Mouse (Mus musculus) myocyte (in vitro differentiated cells): ENCODE results near the gene 2310061I04Rik. TPM values are rescaled to one million over a fixed set of nuclear protein-coding genes. Genes with fewer than 3 reads are reported as not detected.

ENCODE experiments used
- H3K27me3 ChIP-seq: one replicate; pipeline ENCODE4 v1.6.1; 2011; ENCODE audit not compliant: control insufficient read depth, insufficient read depth, insufficient read length
- H3K36me3 ChIP-seq: one replicate; pipeline ENCODE4 v1.6.1; 2011; ENCODE audit not compliant: control insufficient read depth, insufficient read depth
- H3K4me2 ChIP-seq: one replicate; pipeline ENCODE4 v1.6.1; 2011; ENCODE audit warnings: low read depth, control low read depth
- H3K4me3 ChIP-seq: one replicate; pipeline ENCODE4 v1.5.1; 2011; ENCODE audit warnings: mild to moderate bottlenecking, control low read depth, moderate library complexity
- H3K79me2 ChIP-seq: one replicate; pipeline ENCODE4 v1.6.1; 2011; ENCODE audit not compliant: control insufficient read depth, insufficient read depth
- H3ac ChIP-seq: one replicate; pipeline ENCODE4 v1.6.1; 2011; ENCODE audit not compliant: control insufficient read depth, insufficient read length
- CEBPB ChIP-seq: IDR thresholded peaks from 2 replicates; pipeline ENCODE4 v1.6.1; 2011; ENCODE audit warnings: mild to moderate bottlenecking, moderate library complexity; ENCODE audit not compliant: poor library complexity, insufficient read depth, severe bottlenecking
- E2F4 ChIP-seq: IDR thresholded peaks from one replicate; pipeline ENCODE4 v1.6.1; 2011; ENCODE audit warnings: mild to moderate bottlenecking, control low read depth, moderate library complexity; ENCODE audit not compliant: insufficient read depth
- MAX ChIP-seq: IDR thresholded peaks from one replicate; pipeline ENCODE4 v1.6.1; 2011; ENCODE audit warnings: low read depth, mild to moderate bottlenecking, control low read depth
- MYOD1 ChIP-seq, 3 experiments: IDR thresholded peaks; one replicate each; pipeline ENCODE4 v1.6.1; 2011; ENCODE audit warnings: control low read depth in 2 of 3, low read depth in 2 of 3, mild to moderate bottlenecking in 2 of 3, moderate library complexity in 1 of 3; ENCODE audit not compliant: insufficient read length in 2 of 3, control insufficient read depth in 1 of 3
- MYOG ChIP-seq, 3 experiments: IDR thresholded peaks; one replicate each; pipeline ENCODE4 v1.6.1; 2011; ENCODE audit warnings: control low read depth in 2 of 3, low read depth in 2 of 3, mild to moderate bottlenecking in 2 of 3; ENCODE audit not compliant: insufficient read length in 2 of 3, control insufficient read depth in 1 of 3, insufficient read depth in 1 of 3
- POLR2A ChIP-seq: IDR thresholded peaks from one replicate; pipeline ENCODE4 v1.6.1; 2011; ENCODE audit warnings: low read depth, mild to moderate bottlenecking, control low read depth, moderate library complexity; ENCODE audit not compliant: insufficient read length
- POLR2AphosphoS2 ChIP-seq: IDR thresholded peaks from one replicate; pipeline ENCODE4 v1.6.1; 2011; ENCODE audit warnings: low read depth, control low read depth; ENCODE audit not compliant: insufficient read length
- REST ChIP-seq: IDR thresholded peaks from one replicate; pipeline ENCODE4 v1.6.1; 2011; ENCODE audit warnings: mild to moderate bottlenecking, control low read depth, moderate library complexity; ENCODE audit not compliant: insufficient read depth, insufficient read length
- SRF ChIP-seq: IDR thresholded peaks from one replicate; pipeline ENCODE4 v1.6.1; 2011; ENCODE audit warnings: low read depth; ENCODE audit not compliant: control insufficient read depth, insufficient read length
- TCF12 ChIP-seq: IDR thresholded peaks from one replicate; pipeline ENCODE4 v1.6.1; 2011; ENCODE audit warnings: mild to moderate bottlenecking, control low read depth; ENCODE audit not compliant: poor library complexity, insufficient read depth, severe bottlenecking
- TCF3 ChIP-seq: IDR thresholded peaks from one replicate; pipeline ENCODE4 v1.6.1; 2011; ENCODE audit warnings: low read depth, control low read depth; ENCODE audit not compliant: insufficient read length
- USF1 ChIP-seq: IDR thresholded peaks from one replicate; pipeline ENCODE4 v1.6.1; 2011; ENCODE audit warnings: low read depth, mild to moderate bottlenecking, control low read depth, moderate library complexity
- polyA plus RNA-seq: library from polyadenylated mRNA; unstranded; fragments of >200 nt; fragmentation: generic; extraction: Trizol; gene quantifications from one replicate; pipeline ENCODE4 v1.2.1, GENCODE M21; 2012; ENCODE audit warnings: missing spikeins

Gene 2310061I04Rik
- polyA plus RNA-seq, 1 experiment = 33.7 TPM

DNA sequence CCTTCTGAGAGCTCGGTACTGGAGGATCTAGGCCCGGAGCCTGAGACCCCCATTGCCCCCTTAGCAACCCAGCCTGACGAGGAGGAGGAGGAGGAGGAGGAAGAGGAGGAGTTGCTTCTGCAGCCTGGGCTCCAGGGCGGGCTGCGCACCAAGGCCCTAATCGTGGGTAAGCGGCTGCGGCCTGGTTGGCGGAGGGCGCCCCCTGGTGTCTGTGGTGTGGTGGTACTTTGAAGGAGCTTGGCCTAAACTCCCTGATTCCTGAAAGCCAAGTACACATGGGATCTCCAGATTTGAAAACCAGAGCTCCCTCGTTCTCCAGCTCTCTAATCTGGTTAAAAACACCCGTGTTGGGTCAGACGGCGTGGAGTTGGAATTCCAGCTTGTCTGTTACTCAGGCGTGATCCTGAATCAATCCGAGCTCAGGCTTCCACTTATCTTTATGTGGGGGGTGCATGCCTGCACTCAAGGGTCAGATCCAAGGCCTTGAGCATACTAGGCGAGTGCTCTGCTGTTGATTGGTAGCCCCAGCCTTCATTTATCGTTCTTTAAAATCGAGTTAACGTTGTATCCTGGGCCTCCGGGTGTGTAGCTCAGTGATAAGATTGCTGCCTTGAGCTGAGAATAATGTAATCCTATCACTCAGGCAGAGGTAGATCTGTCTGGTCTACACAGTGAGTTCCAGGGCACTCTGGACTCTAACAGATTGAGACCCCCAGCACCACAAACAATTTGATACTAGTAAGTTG is 23.3 kb downstream of the 2310061I04Rik start:
- no peak overlapping the region for H3ac ChIP-seq
- peak overlapping the region; percentile 37 for H3K4me2 ChIP-seq
- peaks cover 23% of the 10 kb centered on the region for H3K36me3 ChIP-seq
- TF ChIP-seq POLR2AphosphoS2 (peak; percentile 19), E2F4 (no peak)
- H3K27me3 ChIP-seq = no peaks in the 10 kb centered on the region
- no peak overlapping the region for H3K4me3 ChIP-seq
- H3K79me2 ChIP-seq = peaks cover 61% of the 10 kb centered on the region

DNA sequence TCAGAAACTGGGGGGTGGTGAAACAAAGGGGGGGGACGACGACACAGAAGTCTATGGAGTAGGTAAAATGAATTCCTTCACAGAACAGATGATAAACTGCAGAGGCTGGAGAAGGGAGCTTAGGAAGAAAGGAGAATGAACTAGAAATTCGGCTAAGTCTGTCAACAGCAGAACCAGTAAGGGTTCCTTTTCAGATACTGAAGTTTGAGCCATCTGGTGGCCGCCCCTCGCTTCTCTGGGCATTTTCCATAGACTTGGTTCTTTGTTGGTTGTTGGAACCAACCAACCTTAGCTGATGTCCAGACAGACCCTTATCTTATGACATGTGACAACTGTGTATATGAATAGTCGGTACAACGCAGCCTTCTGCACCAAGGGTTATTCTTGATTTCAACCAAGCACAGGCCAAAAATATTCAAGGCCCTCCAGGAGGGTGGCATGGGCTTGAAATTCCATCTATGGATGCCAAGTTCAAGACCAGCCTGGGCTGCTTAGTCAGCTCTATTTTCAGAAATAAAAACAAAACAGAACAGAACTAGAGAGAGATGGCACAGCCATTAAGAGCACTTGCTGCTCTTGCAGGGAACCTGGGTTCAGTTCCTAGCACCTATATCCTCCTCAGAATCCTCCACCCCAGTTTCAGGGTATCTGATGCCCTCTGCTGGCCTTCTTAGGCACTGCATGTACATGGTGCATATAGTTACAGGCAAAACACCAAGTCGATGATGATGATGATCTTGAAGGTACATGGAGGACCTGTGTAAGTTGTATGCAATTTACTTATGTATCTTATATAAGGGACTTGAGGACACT is 26.1 kb downstream of the 2310061I04Rik start:
- peak overlapping the region; percentile 90 for H3K4me3 ChIP-seq
- no peak overlapping the region for H3ac ChIP-seq
- H3K79me2 ChIP-seq = peaks cover 85% of the 10 kb centered on the region
- H3K36me3 ChIP-seq = peaks cover 18% of the 10 kb centered on the region
- H3K4me2 ChIP-seq = peak overlapping the region; percentile 99
- no peaks in the 10 kb centered on the region for H3K27me3 ChIP-seq
- no peak for TF ChIP-seq CEBPB
- TF ChIP-seq USF1 = no peak
- TF ChIP-seq TCF3 = no peak
- no peak for TF ChIP-seq MYOD1 (IDR thresholded peaks at IDR 0.05; ENCODE audit: control insufficient read depth in 1 of 3, insufficient read length in 2 of 3, low read depth in 2 of 3)
- no peak for TF ChIP-seq MYOG (IDR thresholded peaks at IDR 0.05; ENCODE audit: control insufficient read depth in 1 of 3, insufficient read depth in 1 of 3, insufficient read length in 2 of 3, low read depth in 2 of 3)
- TF ChIP-seq REST = no peak
- no peak for TF ChIP-seq TCF12
- no peak for TF ChIP-seq POLR2A
- no peak for TF ChIP-seq POLR2AphosphoS2
- no peak for TF ChIP-seq SRF
- TF ChIP-seq E2F4 = no peak
- no peak for TF ChIP-seq MAX

- Histone ChIP-seq H3K79me2 (peaks cover 82% of the 10 kb centered on the region), H3K4me3 (peak overlapping the region; percentile 90), H3ac (no peak overlapping the region), H3K4me2 (peak overlapping the region; percentile 99), H3K27me3 (no peaks in the 10 kb centered on the region), H3K36me3 (peaks cover 14% of the 10 kb centered on the region)
- TF ChIP-seq SRF (peak; percentile 65), REST (no peak), E2F4 (no peak), POLR2AphosphoS2 (peak; percentile 14), MYOG (IDR thresholded peaks at IDR 0.05; ENCODE audit: control insufficient read depth in 1 of 3, insufficient read depth in 1 of 3, insufficient read length in 2 of 3, low read depth in 2 of 3) (no peak), USF1 (no peak), MYOD1 (IDR thresholded peaks at IDR 0.05; ENCODE audit: control insufficient read depth in 1 of 3, insufficient read length in 2 of 3, low read depth in 2 of 3) (no peak)
Observed at GRCm38 (mm10) chr17:35870151-35870883, 26.9 kb downstream of the 2310061I04Rik start.

- H3K36me3 ChIP-seq = peaks cover 12% of the 10 kb centered on the region
- TF ChIP-seq TCF12 = no peak
- no peak for TF ChIP-seq POLR2AphosphoS2
- TF ChIP-seq MAX = no peak
- TF ChIP-seq CEBPB = no peak
- TF ChIP-seq MYOG (IDR thresholded peaks at IDR 0.05; ENCODE audit: control insufficient read depth in 1 of 3, insufficient read depth in 1 of 3, insufficient read length in 2 of 3, low read depth in 2 of 3) = no peak
- TF ChIP-seq MYOD1 (IDR thresholded peaks at IDR 0.05; ENCODE audit: control insufficient read depth in 1 of 3, insufficient read length in 2 of 3, low read depth in 2 of 3) = no peak
- no peak for TF ChIP-seq REST
- TF ChIP-seq TCF3 = no peak
- TF ChIP-seq SRF = no peak
- no peak for TF ChIP-seq POLR2A
- TF ChIP-seq E2F4 = no peak
- TF ChIP-seq USF1 = no peak
- H3K4me3 ChIP-seq = peak overlapping the region; percentile 90
- H3K79me2 ChIP-seq = peaks cover 79% of the 10 kb centered on the region
- H3K4me2 ChIP-seq = peak overlapping the region; percentile 99
- H3K27me3 ChIP-seq = no peaks in the 10 kb centered on the region
- peak overlapping the region; percentile 64 for H3ac ChIP-seq
Observed at GRCm38 (mm10) chr17:35869346-35870067, 27.7 kb downstream of the 2310061I04Rik start.
